Mouse (Mus musculus) neural tube, embryonic 12.5 days (tissue): ENCODE measurements around the gene Ctps2. TPM values are rescaled to one million over a fixed set of nuclear protein-coding genes. Genes with fewer than 3 reads are reported as not detected.
"Not testable (repeated sequence)": the region's sequence is repeated elsewhere in the genome, so short reads cannot be mapped to it uniquely, and the experiment has no call there.

ENCODE experiments used
- ATAC-seq: fragments of 200-750 bp; cut with Nextera tagmentation; 2 replicates; pipeline ENCODE4 v1.8.0; 2017; ENCODE audit warnings: low read depth, mild to moderate bottlenecking, moderate TSS enrichment, moderate library complexity; ENCODE audit not compliant: low FRiP score
- H3K27ac ChIP-seq: fragments of 300-500 bp; sonication (generic); 2 replicates; pipeline ENCODE4 v1.5.1; 2016
- H3K27me3 ChIP-seq: fragments of 300-500 bp; sonication (generic); replicated peaks from 2 replicates; pipeline ENCODE4 v1.6.1; 2016; ENCODE audit warnings: mild to moderate bottlenecking
- H3K36me3 ChIP-seq: fragments of 300-500 bp; sonication (generic); 2 replicates; pipeline ENCODE4 v1.6.1; 2016; ENCODE audit warnings: mild to moderate bottlenecking
- H3K4me1 ChIP-seq: fragments of 300-500 bp; sonication (generic); 2 replicates; pipeline ENCODE4 v1.6.1; 2016
- H3K4me2 ChIP-seq: fragments of 300-500 bp; sonication (generic); replicated peaks from 2 replicates; pipeline ENCODE4 v1.6.1; 2016; ENCODE audit warnings: mild to moderate bottlenecking
- H3K4me3 ChIP-seq: fragments of 300-500 bp; sonication (generic); 2 replicates; pipeline ENCODE4 v1.5.1; 2016
- H3K9ac ChIP-seq: fragments of 300-500 bp; sonication (generic); 2 replicates; pipeline ENCODE4 v1.6.1; 2016; ENCODE audit warnings: mild to moderate bottlenecking
- H3K9me3 ChIP-seq: fragments of 300-500 bp; sonication (generic); 2 replicates; pipeline ENCODE4 v1.6.1; 2016; ENCODE audit warnings: mild to moderate bottlenecking
- WGBS: fragments of 180-500 bp; shearing (Covaris S2); methylation state at CpG from one replicate; pipeline ENCODE4 v1.1.7; 2016; 5-methylcytosine and 5-hydroxymethylcytosine counted together
- polyA plus RNA-seq: library from polyadenylated mRNA; unstranded; fragments of >200 nt; fragmentation: Nextera tagmentation; extraction: Ambion mirVana; gene quantifications from 2 replicates; pipeline ENCODE4 v1.2.1, GENCODE M21; 2016

Ctps2 gene
- polyA plus RNA-seq, result 77.5 and 77.8 TPM in 2 replicates

GRCm38 (mm10) chrX:162900938-162901337 is at the start of gene Ctps2:
Gene Ctps2 (plus strand): TSS chrX:162901238.
- no peaks in the 10 kb centered on the region for H3K27me3 ChIP-seq
- H3K9me3 ChIP-seq, result no peaks in the 10 kb centered on the region
- 0 out of 2 replicates have a peak, but pooled peaks cover 3% of the 10 kb centered on the region for H3K4me1 ChIP-seq
- no peak within 1 kb of the TSS for H3K27ac ChIP-seq
- H3K9ac ChIP-seq, result peak within 1 kb of the TSS; percentile 68
- H3K36me3 ChIP-seq, result no peaks in the 10 kb centered on the region
- H3K4me3 ChIP-seq, result peak within 1 kb of the TSS; percentile 50
- WGBS, result 27% methylated on average over 4 of the region's 4 CpGs
- H3K4me2 ChIP-seq, result peak within 1 kb of the TSS; percentile 72
- no peak for ATAC-seq

GRCm38 (mm10) chrX:162868294-162868965 is 32.6 kb upstream of the Ctps2 start:
- H3K9me3 ChIP-seq, result no peaks in the 10 kb centered on the region
- WGBS, result 85% methylated on average over 3 of the region's 3 CpGs

DNA sequence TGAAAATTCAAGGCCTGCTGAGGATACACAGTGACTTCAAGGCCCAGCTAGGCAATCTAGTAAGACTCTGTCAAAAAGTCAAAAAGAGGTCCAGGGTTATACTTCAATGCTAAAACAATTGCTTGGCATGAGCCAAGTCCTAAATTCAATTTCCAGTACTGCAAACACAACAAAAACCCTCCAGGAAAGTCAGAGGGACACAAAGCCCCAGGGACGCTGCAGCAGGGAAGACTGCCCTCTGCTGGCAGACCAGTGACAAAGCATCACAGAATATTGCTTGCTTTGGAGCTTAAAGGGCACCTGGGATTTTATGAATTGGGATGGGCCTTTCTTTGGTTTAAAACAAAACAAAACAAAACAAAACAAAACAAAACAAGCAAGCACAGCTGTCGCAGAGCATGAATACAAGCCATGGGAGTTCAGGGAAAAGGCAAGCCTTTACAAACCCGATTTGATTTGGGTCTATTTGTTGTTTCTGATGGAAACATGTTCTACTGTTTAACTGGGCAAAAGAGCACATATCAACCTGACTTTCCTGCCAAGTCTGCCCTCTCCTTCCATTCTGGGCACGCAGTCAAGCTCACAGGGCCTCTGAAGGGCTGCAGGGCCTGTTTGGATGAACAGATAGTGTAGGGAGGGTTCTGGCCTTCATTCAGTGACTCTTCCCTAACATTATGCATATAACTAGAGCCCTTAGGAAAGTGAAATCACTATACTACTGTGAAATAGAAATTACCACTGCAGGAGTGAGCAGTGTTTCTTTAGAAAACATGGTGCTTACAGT is 29.1 kb upstream of the Ctps2 start:
- Histone ChIP-seq H3K36me3 (peaks cover 3% of the 10 kb centered on the region; the same call in 1 of the 2 replicates), H3K9ac (no peak overlapping the region), H3K4me3 (no peak overlapping the region), H3K27me3 (no peaks in the 10 kb centered on the region), H3K4me2 (no peak overlapping the region), H3K9me3 (no peaks in the 10 kb centered on the region), H3K27ac (no peak overlapping the region), H3K4me1 (no peaks in the 10 kb centered on the region)
- WGBS, result 37% methylated on average over 4 of the region's 4 CpGs
- no peak for ATAC-seq

More at GRCm38 (mm10) chrX:162868294-162868965, 32.6 kb upstream of the Ctps2 start:
- H3K4me1 ChIP-seq, result no peaks in the 10 kb centered on the region
- H3K4me3 ChIP-seq, result no peak overlapping the region
- no peak for ATAC-seq
- H3K36me3 ChIP-seq, result peaks cover 3% of the 10 kb centered on the region; the same call in 1 of the 2 replicates
- H3K27ac ChIP-seq, result no peak overlapping the region
- no peak overlapping the region for H3K9ac ChIP-seq
- H3K27me3 ChIP-seq, result no peaks in the 10 kb centered on the region
- no peak overlapping the region for H3K4me2 ChIP-seq

GRCm38 (mm10) chrX:162873761-162874160 is 27.3 kb upstream of the Ctps2 start:
- no peak overlapping the region for H3K4me2 ChIP-seq
- H3K4me3 ChIP-seq, result no peak overlapping the region
- H3K9me3 ChIP-seq, result no peaks in the 10 kb centered on the region
- WGBS, result 92% methylated on average over 2 of the region's 2 CpGs
- no peaks in the 10 kb centered on the region for H3K4me1 ChIP-seq
- H3K27me3 ChIP-seq, result no peaks in the 10 kb centered on the region
- H3K9ac ChIP-seq, result no peak overlapping the region
- ATAC-seq, result no peak
- H3K27ac ChIP-seq, result no peak overlapping the region
- H3K36me3 ChIP-seq, result peaks cover 12% of the 10 kb centered on the region; the same call in 1 of the 2 replicates

GRCm38 (mm10) chrX:162878236-162878635 is 22.8 kb upstream of the Ctps2 start:
- Histone ChIP-seq H3K27me3 (no peaks in the 10 kb centered on the region), H3K36me3 (peaks cover 9% of the 10 kb centered on the region; the same call in 1 of the 2 replicates), H3K4me2 (no peak overlapping the region), H3K4me3 (no peak overlapping the region), H3K4me1 (no peaks in the 10 kb centered on the region), H3K9me3 (no peaks in the 10 kb centered on the region), H3K27ac (no peak overlapping the region), H3K9ac (no peak overlapping the region)
- ATAC-seq, result no peak
- WGBS, result 89% methylated on average over 3 of the region's 3 CpGs

DNA sequence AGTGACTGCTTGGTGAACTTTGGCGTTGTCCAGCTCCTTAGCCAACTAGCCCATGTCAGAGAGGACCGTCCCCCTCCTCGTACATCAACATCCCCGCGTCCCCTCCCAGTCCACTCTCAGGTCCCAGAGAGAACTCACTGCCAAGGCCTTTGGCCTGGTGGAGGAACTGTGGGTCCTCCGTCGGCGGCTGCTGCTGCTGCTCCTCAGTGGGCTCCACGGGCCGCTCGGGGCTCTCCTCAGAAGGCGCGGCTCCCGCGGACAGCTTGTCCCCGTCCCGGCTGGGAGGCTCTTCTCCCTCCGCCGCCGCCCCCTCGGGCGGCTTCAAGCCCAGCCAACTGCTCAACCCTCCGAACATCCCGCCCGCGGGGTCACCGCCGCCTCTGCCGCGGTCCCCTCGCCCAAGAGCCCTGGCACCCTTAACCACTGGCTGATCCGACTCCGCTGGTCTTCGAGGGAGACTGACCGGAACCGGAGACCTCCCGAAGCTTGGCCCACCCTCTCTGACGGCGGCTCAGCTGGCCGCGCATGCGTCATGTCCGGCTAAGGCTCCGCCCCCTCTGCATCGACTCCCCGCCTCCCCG is 13.0 kb upstream of the Ctps2 start, which contains the start of gene Syap1:
Gene Syap1 (minus strand): TSS at position 517 of the 581 bp plus-strand sequence.
- Histone ChIP-seq H3K27me3 (no peaks in the 10 kb centered on the region), H3K36me3 (no peaks in the 10 kb centered on the region), H3K27ac (0 out of 2 replicates have a peak within 1 kb of the TSS, but pooled peaks have one; percentile 32), H3K4me2 (peak within 1 kb of the TSS; percentile 58), H3K4me1 (no peaks in the 10 kb centered on the region), H3K9ac (peak within 1 kb of the TSS; percentile 67), H3K9me3 (no peaks in the 10 kb centered on the region), H3K4me3 (peak within 1 kb of the TSS; percentile 67)
- peak; percentile 99 for ATAC-seq
- 28% methylated on average over 38 of the region's 47 CpGs for WGBS

DNA sequence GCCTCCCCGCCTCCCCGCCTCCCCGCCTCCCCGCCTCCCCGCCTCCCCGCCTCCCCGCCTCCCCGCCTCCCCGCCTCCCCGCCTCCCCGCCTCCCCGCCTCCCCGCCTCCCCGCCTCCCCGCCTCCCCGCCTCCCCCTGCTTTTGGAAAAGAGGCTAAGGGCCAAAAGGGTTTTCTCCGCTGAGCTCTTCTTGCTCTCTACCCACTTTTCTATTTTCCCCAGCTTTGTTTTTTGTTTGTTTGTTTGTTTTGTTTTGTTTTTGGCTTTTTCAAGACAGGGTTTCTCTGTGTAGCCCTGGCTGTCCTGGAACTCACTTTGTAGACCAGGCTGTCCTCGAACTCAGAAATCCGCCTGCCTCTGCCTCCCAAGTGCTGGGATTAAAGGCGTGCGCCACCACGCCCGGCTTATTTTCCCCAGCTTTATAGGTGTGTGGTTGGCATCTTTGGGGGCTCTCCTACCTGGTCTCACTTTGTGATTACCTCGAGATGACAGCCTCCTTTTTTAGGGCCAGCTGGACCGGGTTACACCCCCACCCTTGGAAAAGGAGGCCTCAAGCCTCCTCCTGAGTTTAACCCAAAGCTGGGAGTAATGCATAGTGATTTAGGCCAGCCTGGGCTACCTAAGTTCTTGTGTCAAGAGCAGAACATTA is 12.3 kb upstream of the Ctps2 start:
- H3K4me2 ChIP-seq, H3K9me3 ChIP-seq, H3K4me1 ChIP-seq, H3K36me3 ChIP-seq, H3K4me3 ChIP-seq, H3K27ac ChIP-seq, H3K27me3 ChIP-seq, H3K9ac ChIP-seq: not testable (repeated sequence)
- ATAC-seq, result peak; percentile 60
- 52% methylated on average over 16 of the region's 25 CpGs for WGBS

DNA sequence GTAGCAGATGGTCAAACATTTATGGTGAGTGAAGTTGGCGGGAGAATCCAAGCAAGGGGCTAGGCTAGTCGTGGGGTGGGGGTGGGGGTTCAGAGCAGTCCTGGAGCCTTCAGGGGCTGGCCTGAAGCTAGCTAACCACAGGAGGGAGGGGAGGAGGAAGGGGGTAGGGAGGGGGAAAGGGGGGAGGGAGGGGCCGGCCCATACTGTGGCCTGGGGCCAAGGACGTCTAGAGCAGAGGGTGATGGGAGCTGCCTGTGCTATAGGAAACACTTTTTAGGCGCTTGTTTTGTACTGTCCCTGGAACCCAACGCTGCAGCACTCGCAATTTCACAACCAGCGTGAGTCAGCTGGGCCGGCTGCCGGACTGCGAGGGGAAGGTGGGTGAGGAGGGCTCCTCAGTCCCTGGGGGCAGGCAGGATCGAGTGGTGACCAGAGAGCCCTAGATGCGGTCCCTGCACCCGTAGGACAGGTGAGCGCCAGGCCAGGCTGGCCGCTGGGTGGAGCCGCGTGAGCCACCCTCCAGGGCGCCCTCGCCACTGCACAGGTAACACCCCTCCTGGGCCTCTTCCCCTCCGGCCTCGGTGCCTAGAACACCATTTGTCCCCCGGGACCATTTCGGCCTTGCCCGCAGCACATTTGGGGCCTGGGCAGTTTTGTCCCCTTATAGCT is 467 bp downstream of the Ctps2 start:
- Histone ChIP-seq H3K4me3 (peak overlapping the region; percentile 50), H3K27me3 (no peaks in the 10 kb centered on the region), H3K4me2 (peak overlapping the region; percentile 72), H3K27ac (no peak overlapping the region), H3K9ac (peak overlapping the region; percentile 68), H3K36me3 (no peaks in the 10 kb centered on the region), H3K9me3 (no peaks in the 10 kb centered on the region), H3K4me1 (0 out of 2 replicates have a peak, but pooled peaks cover 3% of the 10 kb centered on the region)
- ATAC-seq, result peak; percentile 90
- WGBS, result 11% methylated on average over 25 of the region's 25 CpGs

GRCm38 (mm10) chrX:162902040-162902734 is 1.1 kb downstream of the Ctps2 start:
- ATAC-seq, result peak; percentile 86
- Histone ChIP-seq H3K9me3 (no peaks in the 10 kb centered on the region), H3K9ac (peak overlapping the region; percentile 68), H3K36me3 (no peaks in the 10 kb centered on the region), H3K4me3 (peak overlapping the region; percentile 50), H3K4me2 (peak overlapping the region; percentile 72), H3K4me1 (0 out of 2 replicates have a peak, but pooled peaks cover 3% of the 10 kb centered on the region), H3K27ac (no peak overlapping the region), H3K27me3 (no peaks in the 10 kb centered on the region)
- 30% methylated on average over 29 of the region's 29 CpGs for WGBS

- ATAC-seq, result no peak
- no peaks in the 10 kb centered on the region for H3K27me3 ChIP-seq
- WGBS, result 61% methylated on average over 3 of the region's 3 CpGs
Measured at GRCm38 (mm10) chrX:162907554-162907953, 6.5 kb downstream of the Ctps2 start.

DNA sequence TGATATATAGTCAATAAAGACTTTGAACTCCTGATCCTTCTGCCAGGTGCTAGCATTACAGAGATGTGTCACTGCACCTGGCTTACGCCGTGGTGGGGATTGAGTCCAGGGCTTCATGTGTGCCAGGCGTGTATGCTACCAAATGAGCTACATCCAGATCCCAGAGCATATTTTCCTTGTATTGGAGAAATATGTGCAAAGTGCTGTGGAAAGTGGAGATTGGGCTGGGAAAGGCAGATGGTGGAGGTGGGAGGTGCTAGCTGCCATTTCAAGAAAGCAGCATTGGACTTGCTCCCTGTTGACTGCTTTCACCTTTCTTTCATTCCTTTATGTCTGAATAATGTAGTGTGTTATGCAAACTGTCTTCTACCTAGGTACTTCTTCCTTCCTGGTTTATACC is 12.6 kb downstream of the Ctps2 start:
- Histone ChIP-seq H3K9ac (no peak overlapping the region), H3K4me3 (no peak overlapping the region), H3K4me1 (no peaks in the 10 kb centered on the region), H3K27me3 (no peaks in the 10 kb centered on the region), H3K36me3 (peaks cover 8% of the 10 kb centered on the region; the same call in 1 of the 2 replicates), H3K9me3 (no peaks in the 10 kb centered on the region), H3K27ac (no peak overlapping the region), H3K4me2 (no peak overlapping the region)
- ATAC-seq, result no peak
- 96% methylated on average over 3 of the region's 3 CpGs for WGBS

More at GRCm38 (mm10) chrX:162907554-162907953, 6.5 kb downstream of the Ctps2 start:
- Histone ChIP-seq H3K27ac (no peak overlapping the region), H3K4me2 (no peak overlapping the region), H3K36me3 (peaks cover 5% of the 10 kb centered on the region; the same call in 1 of the 2 replicates), H3K9ac (no peak overlapping the region), H3K4me1 (0 out of 2 replicates have a peak, but pooled peaks cover 3% of the 10 kb centered on the region), H3K9me3 (no peaks in the 10 kb centered on the region), H3K4me3 (no peak overlapping the region)
